Comparison of ENCODE assay signal across 27 mouse cellular contexts in the genomic region with DNA sequence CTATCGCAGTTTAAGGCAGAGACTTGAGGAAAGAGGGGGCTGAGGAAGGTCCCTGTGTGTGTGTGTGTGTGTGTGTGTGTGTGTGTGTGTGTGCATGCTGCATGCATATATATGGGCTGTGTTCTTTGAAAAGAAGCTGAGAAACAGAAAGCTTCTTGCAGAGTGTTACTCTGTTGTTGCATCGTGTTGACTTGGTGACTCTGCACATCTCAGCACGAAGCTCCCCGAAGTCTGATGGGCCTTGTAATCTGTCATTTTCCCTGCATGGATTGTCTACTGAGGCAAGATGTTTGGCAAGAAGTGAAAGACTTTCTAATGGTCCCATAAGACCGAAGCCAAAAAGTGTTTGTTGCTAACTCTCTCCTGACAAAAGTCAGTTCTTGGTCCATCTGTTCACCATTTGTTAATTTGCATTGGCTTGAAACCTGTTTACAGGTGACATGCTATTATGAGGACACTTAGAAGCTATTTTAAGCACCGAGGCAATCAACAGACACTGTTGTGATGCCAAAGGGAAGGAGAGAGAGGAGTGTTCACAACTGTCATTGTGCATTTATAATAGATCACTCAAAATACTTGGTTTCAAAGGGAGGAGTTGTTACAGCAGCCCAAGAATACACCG.
DNase-seq lines count a peak whose midpoint lies in the region; ATAC-seq and TF ChIP-seq lines count a peak whose summit lies in the region.
"Had no signal": no experiment of that assay in that cellular context is flagged by ENCODE, and none has a peak within 500 bp of the region (broad histone marks: within the 10 kb centered on the region; RNA-seq: fewer than 3 reads in every experiment).

No protein-coding gene starts in this region.

- 0 out of 2 replicates have a peak overlapping the region, but pooled peaks have one; percentile 33 for H3K27ac ChIP-seq in forebrain, embryonic 13.5 days
- no peak overlapping the region for H3K27ac ChIP-seq in forebrain, embryonic 12.5 days
- H3K27ac ChIP-seq in layer of hippocampus, adult 2 months = peak overlapping the region; percentile 9; the same call in 1 of the 2 replicates
- H3K27ac ChIP-seq in neural tube, embryonic 15.5 days (replicated peaks) = no peak overlapping the region
- H3K27ac ChIP-seq: embryonic facial prominence, embryonic 15.5 days; liver, embryonic 13.5 days had no signal

- H3K9me3 ChIP-seq in forebrain, embryonic 13.5 days (replicated peaks) = no peaks in the 10 kb centered on the region
- no peaks in the 10 kb centered on the region for H3K9me3 ChIP-seq in forebrain, embryonic 12.5 days
- no peaks in the 10 kb centered on the region for H3K9me3 ChIP-seq in neural tube, embryonic 15.5 days (replicated peaks)
- H3K9me3 ChIP-seq: embryonic facial prominence, embryonic 15.5 days; G1E; liver, embryonic 13.5 days had no signal

- DNase-seq in layer of hippocampus, adult 2 months (ENCODE audit: low spot score in 2 of 2) = no peak
- no peak for DNase-seq in layer of hippocampus, postnatal 14 days (ENCODE audit: low spot score in 2 of 2)
- DNase-seq in brain, adult 2 months (ENCODE audit: low read depth, low spot score) = peak; percentile 73
- DNase-seq in adrenal gland, postnatal 4 days (ENCODE audit: low spot score in 2 of 2) = no peak
- DNase-seq: adrenal gland, postnatal 14 days; B cell, adult 2 months; cerebellum, adult 11 months; gastrocnemius, postnatal 14 days; heart, adult 11 months; kidney, adult 9 months; kidney, postnatal 25 days; liver, embryonic 13.5 days; lung, adult 2 months; lung, postnatal 14 days; retina, postnatal 1 day; right cerebral cortex, postnatal 25 days; thymus, postnatal 14 days had no signal

- WGBS in forebrain, embryonic 13.5 days = 76% methylated on average over 7 of the region's 7 CpGs
- 88% methylated on average over 7 of the region's 7 CpGs for WGBS in forebrain, embryonic 12.5 days
- WGBS in neural tube, embryonic 15.5 days = 82% methylated on average over 7 of the region's 7 CpGs

- H3K4me2 ChIP-seq in forebrain, embryonic 13.5 days = no peak overlapping the region
- no peak overlapping the region for H3K4me2 ChIP-seq in forebrain, embryonic 12.5 days
- no peak overlapping the region for H3K4me2 ChIP-seq in neural tube, embryonic 15.5 days
- H3K4me2 ChIP-seq: embryonic facial prominence, embryonic 15.5 days; heart, embryonic 11.5 days; liver, embryonic 13.5 days; midbrain, embryonic 11.5 days had no signal

- no peaks in the 10 kb centered on the region for H3K36me3 ChIP-seq in forebrain, embryonic 13.5 days (ENCODE audit: poor library complexity, severe bottlenecking)
- H3K36me3 ChIP-seq in forebrain, embryonic 12.5 days (replicated peaks) = no peaks in the 10 kb centered on the region
- H3K36me3 ChIP-seq in neural tube, embryonic 15.5 days = no peaks in the 10 kb centered on the region
- H3K36me3 ChIP-seq: embryonic facial prominence, embryonic 15.5 days; liver, embryonic 13.5 days had no signal

- peaks cover 64% of the 10 kb centered on the region for H3K4me1 ChIP-seq in forebrain, embryonic 13.5 days
- peaks cover 44% of the 10 kb centered on the region for H3K4me1 ChIP-seq in forebrain, embryonic 12.5 days
- peaks cover 24% of the 10 kb centered on the region for H3K4me1 ChIP-seq in neural tube, embryonic 15.5 days

- H3K9ac ChIP-seq in forebrain, embryonic 13.5 days = no peak overlapping the region
- no peak overlapping the region for H3K9ac ChIP-seq in forebrain, embryonic 12.5 days
- no peak overlapping the region for H3K9ac ChIP-seq in neural tube, embryonic 15.5 days (replicated peaks)
- H3K9ac ChIP-seq: embryonic facial prominence, embryonic 15.5 days; liver, embryonic 13.5 days had no signal

- no peak for ATAC-seq in forebrain, embryonic 13.5 days
- no peak for ATAC-seq in forebrain, embryonic 12.5 days (ENCODE audit: low FRiP score)
- no peak for ATAC-seq in neural tube, embryonic 15.5 days (ENCODE audit: low FRiP score)
- ATAC-seq: hindbrain, embryonic 16.5 days; intestine, embryonic 16.5 days had no signal

- H3K4me3 ChIP-seq in forebrain, embryonic 13.5 days = no peak overlapping the region
- H3K4me3 ChIP-seq in forebrain, embryonic 12.5 days (replicated peaks) = no peak overlapping the region
- no peak overlapping the region for H3K4me3 ChIP-seq in layer of hippocampus, adult 2 months
- H3K4me3 ChIP-seq in neural tube, embryonic 15.5 days (replicated peaks) = no peak overlapping the region
- H3K4me3 ChIP-seq: embryonic facial prominence, embryonic 15.5 days; liver, embryonic 13.5 days had no signal

- no peak for TF ChIP-seq CTCF in layer of hippocampus, adult 2 months (conservative IDR thresholded peaks at IDR 0.05)

- no peaks in the 10 kb centered on the region for H3K27me3 ChIP-seq in forebrain, embryonic 13.5 days
- no peaks in the 10 kb centered on the region for H3K27me3 ChIP-seq in forebrain, embryonic 12.5 days
- H3K27me3 ChIP-seq in neural tube, embryonic 15.5 days (replicated peaks) = no peaks in the 10 kb centered on the region
- H3K27me3 ChIP-seq: CH12.LX; embryonic facial prominence, embryonic 15.5 days; liver, embryonic 13.5 days had no signal

Comparison
In these comparisons a context has a peak if more than half of its experiments do, and no peak if none do; other contexts are left out.
1. H3K27ac ChIP-seq: peak in forebrain, embryonic 13.5 days (single experiment) and layer of hippocampus, adult 2 months (single experiment); none in forebrain, embryonic 12.5 days (single experiment) and neural tube, embryonic 15.5 days (single experiment).